Mouse (Mus musculus) liver, embryonic 14.5 days (tissue): Measurements from ENCODE around the gene Misp.

Experiments used
- CTCF ChIP-seq: IDR thresholded peaks from 2 replicates; pipeline ENCODE4 v1.5.1; 2016; ENCODE audit warnings: antibody characterized with exemption, low read depth, control low read depth
- EP300 ChIP-seq: IDR thresholded peaks from 2 replicates; pipeline ENCODE4 v1.6.1; 2016; ENCODE audit warnings: antibody characterized with exemption, low read depth

DNA sequence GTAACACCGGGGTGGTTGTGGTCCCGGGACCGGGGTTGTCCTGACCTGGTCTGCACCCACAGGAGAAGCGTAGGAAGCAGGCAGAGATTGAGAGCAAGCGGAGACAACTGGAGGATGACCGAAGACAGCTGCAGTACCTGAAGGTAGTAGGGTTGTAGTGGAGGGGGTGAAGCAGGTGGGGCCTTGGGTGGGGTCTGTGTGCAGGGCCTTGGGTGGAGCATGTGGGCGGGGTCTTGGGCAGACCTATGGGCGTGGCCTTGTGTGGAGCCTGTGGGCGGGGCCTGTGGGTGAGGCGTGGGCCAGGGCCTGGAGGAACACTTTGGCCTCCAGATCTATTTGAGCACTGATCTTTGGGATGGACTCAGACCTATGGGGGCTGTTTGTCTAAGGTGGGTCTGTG is 13.8 kb upstream of the Misp start:
- no peak for TF ChIP-seq CTCF
- TF ChIP-seq EP300 = no peak
